Mouse (Mus musculus): ENCODE results near the gene Klrg2. TPM values are rescaled to one million over a fixed set of nuclear protein-coding genes. Genes with fewer than 3 reads are reported as not detected.

Klrg2 gene
- total and polyA plus RNA-seq, 3 experiments = 1.0 to 6.2 TPM; not detected in 1

DNA sequence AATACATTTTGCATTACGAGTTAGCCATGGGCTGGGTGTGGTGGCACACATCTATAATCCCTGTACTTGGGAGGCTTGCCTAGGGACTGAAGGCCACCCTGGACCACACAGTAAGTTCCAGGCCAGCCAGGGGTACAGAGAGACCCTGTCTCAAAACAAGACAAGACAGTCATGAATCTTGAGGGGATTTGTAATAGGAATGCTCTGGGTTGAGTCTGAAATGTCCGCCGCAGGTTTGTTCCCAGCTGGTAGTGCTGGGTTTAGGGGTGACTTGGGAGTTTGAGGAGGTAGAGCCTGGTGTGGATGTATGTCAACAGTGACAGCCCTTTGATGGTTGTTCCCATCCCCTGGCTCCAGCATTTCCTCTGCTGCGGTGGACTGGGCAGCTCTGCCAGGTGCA is 10.0 kb downstream of the Klrg2 start:
- Histone ChIP-seq H3K27ac (ENCODE audit: control insufficient read depth, low read depth, low read length) (no peak overlapping the region), H3K4me3 (ENCODE audit: control insufficient read depth in 1 of 2, insufficient read depth in 1 of 2, low read depth in 2 of 2, low read length in 2 of 2) (no peak overlapping the region), H3K4me1 (ENCODE audit: control insufficient read depth in 1 of 2, insufficient read depth in 2 of 2, low read length in 2 of 2) (peaks cover 8 to 14% of the 10 kb centered on the region in 2 experiments), H3K36me3 (ENCODE audit: control insufficient read depth in 1 of 2, insufficient read depth in 2 of 2, low read length in 2 of 2) (peaks cover 0 to 18% of the 10 kb centered on the region in 2 experiments; a peak in 3 of 4 replicates), H3K9ac (ENCODE audit: control insufficient read depth, low read depth, low read length, poor library complexity, severe bottlenecking) (no peak overlapping the region), H3K27me3 (ENCODE audit: control insufficient read depth in 1 of 2, insufficient read depth in 2 of 2, low read length in 2 of 2) (no peaks in the 10 kb centered on the region), H3K79me2 (ENCODE audit: control insufficient read depth, insufficient read depth, low read length, poor library complexity) (no peaks in the 10 kb centered on the region), H3K9me3 (replicated peaks; ENCODE audit: insufficient read depth, low read length) (no peaks in the 10 kb centered on the region)
- TF ChIP-seq ZMIZ1 (IDR thresholded peaks at IDR 0.05; ENCODE audit: low read depth, low read length) (no peak), ETS1 (IDR thresholded peaks at IDR 0.05; ENCODE audit: low read depth, low read length) (no peak), USF1 (IDR thresholded peaks at IDR 0.05; ENCODE audit: low read depth, low read length) (no peak), JUND (IDR thresholded peaks at IDR 0.05; ENCODE audit: low read depth, low read length) (no peak), UBTF (IDR thresholded peaks at IDR 0.05; ENCODE audit: borderline replicate concordance, insufficient read depth, low read depth, low read length) (no peak)
- no peak for DNase-seq (ENCODE audit: low read depth, low spot score)

DNA sequence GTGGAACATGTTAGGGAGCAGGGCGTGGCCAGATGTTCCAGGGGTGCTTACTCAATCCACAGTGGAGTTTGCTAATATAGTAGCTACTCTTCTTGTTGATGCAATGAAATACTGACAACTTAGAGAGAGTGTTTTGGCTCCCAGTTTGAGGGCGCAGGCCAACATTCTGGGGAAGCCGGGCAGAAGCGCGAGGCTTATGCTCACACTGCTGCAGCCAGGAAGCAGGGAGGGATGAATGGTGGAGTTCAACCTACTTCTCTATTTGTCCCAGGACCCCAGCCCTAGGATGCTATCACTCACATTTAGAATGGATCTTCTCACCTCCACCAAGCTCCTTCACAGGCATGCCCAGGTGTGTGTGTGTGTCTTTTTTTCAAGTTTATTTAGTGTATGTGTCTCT is 11.0 kb downstream of the Klrg2 start:
- DNase-seq (ENCODE audit: low read depth, low spot score) = no peak
- Histone ChIP-seq H3K4me3 (ENCODE audit: control insufficient read depth in 1 of 2, insufficient read depth in 1 of 2, low read depth in 2 of 2, low read length in 2 of 2) (no peak overlapping the region), H3K27me3 (ENCODE audit: control insufficient read depth in 1 of 2, insufficient read depth in 2 of 2, low read length in 2 of 2) (no peaks in the 10 kb centered on the region), H3K36me3 (ENCODE audit: control insufficient read depth in 1 of 2, insufficient read depth in 2 of 2, low read length in 2 of 2) (peaks cover 0 to 18% of the 10 kb centered on the region in 2 experiments; a peak in 3 of 4 replicates), H3K9ac (ENCODE audit: control insufficient read depth, low read depth, low read length, poor library complexity, severe bottlenecking) (no peak overlapping the region), H3K79me2 (ENCODE audit: control insufficient read depth, insufficient read depth, low read length, poor library complexity) (no peaks in the 10 kb centered on the region), H3K27ac (ENCODE audit: control insufficient read depth, low read depth, low read length) (no peak overlapping the region), H3K9me3 (replicated peaks; ENCODE audit: insufficient read depth, low read length) (no peaks in the 10 kb centered on the region), H3K4me1 (ENCODE audit: control insufficient read depth in 1 of 2, insufficient read depth in 2 of 2, low read length in 2 of 2) (peaks cover 8 to 14% of the 10 kb centered on the region in 2 experiments)
- TF ChIP-seq MAZ (IDR thresholded peaks at IDR 0.05; ENCODE audit: low read depth, low read length) = no peak
- no peak for TF ChIP-seq TAL1 (IDR thresholded peaks at IDR 0.05; ENCODE audit: low read length)
- no peak for TF ChIP-seq E2F4 (IDR thresholded peaks at IDR 0.05; ENCODE audit: borderline replicate concordance, low read depth, low read length)
- TF ChIP-seq MEF2A (IDR thresholded peaks at IDR 0.05; ENCODE audit: extremely low read depth, insufficient replicate concordance, low read depth, low read length, poor library complexity, severe bottlenecking) = no peak
- TF ChIP-seq POLR2AphosphoS2 (IDR thresholded peaks at IDR 0.05; ENCODE audit: low read length) = no peak
- no peak for TF ChIP-seq CTCF (IDR thresholded peaks at IDR 0.05 in 2 of 3, conservative IDR thresholded peaks at IDR 0.05 in 1 of 3; ENCODE audit: control insufficient read depth in 1 of 3, insufficient read depth in 1 of 3, low read depth in 2 of 3, low read length in 3 of 3, poor library complexity in 1 of 3, severe bottlenecking in 1 of 3)
- TF ChIP-seq BHLHE40 (IDR thresholded peaks at IDR 0.05; ENCODE audit: borderline replicate concordance, low read depth, low read length) = no peak
- TF ChIP-seq ZC3H11A (IDR thresholded peaks at IDR 0.05; ENCODE audit: low read depth, low read length) = no peak
- no peak for TF ChIP-seq UBTF (IDR thresholded peaks at IDR 0.05; ENCODE audit: borderline replicate concordance, insufficient read depth, low read depth, low read length)
- TF ChIP-seq RAD21 (IDR thresholded peaks at IDR 0.05; ENCODE audit: low read depth, low read length) = no peak
- no peak for TF ChIP-seq ZMIZ1 (IDR thresholded peaks at IDR 0.05; ENCODE audit: low read depth, low read length)
- TF ChIP-seq EP300 (IDR thresholded peaks at IDR 0.05; ENCODE audit: low read depth in 1 of 2, low read length in 2 of 2) = no peak
- no peak for TF ChIP-seq NELFE (IDR thresholded peaks at IDR 0.05; ENCODE audit: low read depth, low read length)
- no peak for TF ChIP-seq SIN3A (IDR thresholded peaks at IDR 0.05; ENCODE audit: low read length)
- TF ChIP-seq MAFK (IDR thresholded peaks at IDR 0.05; ENCODE audit: borderline replicate concordance, low read depth, low read length) = no peak
